Mouse (Mus musculus) midbrain, postnatal 0 days (tissue): ENCODE results near the gene Runx1. TPM values are rescaled to one million over a fixed set of nuclear protein-coding genes. Genes with fewer than 3 reads are reported as not detected.

Experiments
- ATAC-seq: fragments of 200-750 bp; cut with Nextera tagmentation; 2 replicates; pipeline ENCODE4 v1.8.0; 2017; ENCODE audit warnings: moderate number of reproducible peaks, mild to moderate bottlenecking, moderate TSS enrichment, moderate library complexity; ENCODE audit not compliant: low FRiP score
- DNase-seq: peaks from one replicate; pipeline ENCODE4 v3.0.0-alpha.2; 2015; ENCODE audit warnings: low spot score
- H3K27ac ChIP-seq: fragments of 300-500 bp; sonication (generic); 2 replicates; pipeline ENCODE4 v1.5.1; 2014; ENCODE audit warnings: low read depth, mild to moderate bottlenecking, low read length, mixed read lengths
- H3K27me3 ChIP-seq: fragments of 300-500 bp; sonication (generic); 2 replicates; pipeline ENCODE4 v1.6.1; 2014; ENCODE audit warnings: low read length, control low read depth, mixed read lengths; ENCODE audit not compliant: insufficient read depth
- H3K36me3 ChIP-seq: fragments of 300-500 bp; sonication (generic); 2 replicates; pipeline ENCODE4 v1.6.1; 2014; ENCODE audit warnings: low read length, control low read depth, mixed read lengths; ENCODE audit not compliant: insufficient read depth
- H3K4me1 ChIP-seq: fragments of 300-500 bp; sonication (generic); 2 replicates; pipeline ENCODE4 v1.6.1; 2014; ENCODE audit warnings: mild to moderate bottlenecking, control low read depth, antibody characterized with exemption, low read length, mixed read lengths; ENCODE audit not compliant: insufficient read depth
- H3K4me2 ChIP-seq: fragments of 300-500 bp; sonication (generic); 2 replicates; pipeline ENCODE4 v1.6.1; 2014; ENCODE audit warnings: low read depth, mild to moderate bottlenecking, low read length, mixed read lengths; ENCODE audit not compliant: poor library complexity, severe bottlenecking
- H3K4me3 ChIP-seq: fragments of 300-500 bp; sonication (generic); 2 replicates; pipeline ENCODE4 v1.5.1; 2014; ENCODE audit warnings: low read depth, mild to moderate bottlenecking, low read length, moderate library complexity
- H3K9ac ChIP-seq: fragments of 300-500 bp; sonication (generic); replicated peaks from 2 replicates; pipeline ENCODE4 v1.6.1; 2014; ENCODE audit warnings: mild to moderate bottlenecking, low read length, moderate library complexity, mixed read lengths; ENCODE audit not compliant: poor library complexity, severe bottlenecking
- H3K9me3 ChIP-seq: fragments of 300-500 bp; sonication (generic); 2 replicates; pipeline ENCODE4 v1.6.1; 2016; ENCODE audit warnings: low read length, control low read depth
- CTCF ChIP-seq: IDR thresholded peaks from 2 replicates; pipeline ENCODE4 v1.5.1; 2016; ENCODE audit warnings: antibody characterized with exemption, mild to moderate bottlenecking
- WGBS: fragments of 180-500 bp; shearing (Covaris S2); extraction: QIAGEN DNeasy Blood & Tissue Kit; methylation state at CpG from one replicate; pipeline ENCODE4 v1.1.7; 2014; 5-methylcytosine and 5-hydroxymethylcytosine counted together
- polyA plus RNA-seq: library from polyadenylated mRNA; unstranded; fragments of >200 nt; fragmentation: Nextera tagmentation; extraction: Ambion mirVana; gene quantifications from 2 replicates; pipeline ENCODE4 v1.2.1, GENCODE M21; 2015
- total RNA-seq: library from RNA; depleted of rRNA; stranded (reverse); fragments of >200 nt; gene quantifications from 2 replicates; pipeline ENCODE4 v1.2.3, GENCODE M21; 2014

Gene Runx1
- total and polyA plus RNA-seq, 2 experiments from 2014 or later: 0.64 to 2.0 TPM

GRCm38 (mm10) chr16:92573193-92573592, 252.8 kb downstream of the Runx1 start:
- H3K4me2 ChIP-seq: no peak overlapping the region
- H3K9me3 ChIP-seq: no peaks in the 10 kb centered on the region
- H3K4me1 ChIP-seq: no peaks in the 10 kb centered on the region
- 79% methylated on average over 4 of the region's 4 CpGs for WGBS
- H3K27ac ChIP-seq: no peak overlapping the region
- no peaks in the 10 kb centered on the region for H3K36me3 ChIP-seq
- ATAC-seq (no peak), DNase-seq (no peak)
- TF ChIP-seq CTCF: no peak
- no peak overlapping the region for H3K4me3 ChIP-seq
- no peak overlapping the region for H3K9ac ChIP-seq
- H3K27me3 ChIP-seq: no peaks in the 10 kb centered on the region

- no peak overlapping the region for H3K27ac ChIP-seq
- no peaks in the 10 kb centered on the region for H3K9me3 ChIP-seq
- TF ChIP-seq CTCF: no peak
- H3K36me3 ChIP-seq: no peaks in the 10 kb centered on the region
- WGBS: 94% methylated on average over 11 of the region's 11 CpGs
- no peaks in the 10 kb centered on the region for H3K4me1 ChIP-seq
- DNase-seq: no peak
- no peaks in the 10 kb centered on the region for H3K27me3 ChIP-seq
- no peak overlapping the region for H3K4me2 ChIP-seq
- H3K9ac ChIP-seq: no peak overlapping the region
- ATAC-seq: no peak
- H3K4me3 ChIP-seq: no peak overlapping the region
Measured at GRCm38 (mm10) chr16:92571246-92571645, 254.7 kb downstream of the Runx1 start.

DNA sequence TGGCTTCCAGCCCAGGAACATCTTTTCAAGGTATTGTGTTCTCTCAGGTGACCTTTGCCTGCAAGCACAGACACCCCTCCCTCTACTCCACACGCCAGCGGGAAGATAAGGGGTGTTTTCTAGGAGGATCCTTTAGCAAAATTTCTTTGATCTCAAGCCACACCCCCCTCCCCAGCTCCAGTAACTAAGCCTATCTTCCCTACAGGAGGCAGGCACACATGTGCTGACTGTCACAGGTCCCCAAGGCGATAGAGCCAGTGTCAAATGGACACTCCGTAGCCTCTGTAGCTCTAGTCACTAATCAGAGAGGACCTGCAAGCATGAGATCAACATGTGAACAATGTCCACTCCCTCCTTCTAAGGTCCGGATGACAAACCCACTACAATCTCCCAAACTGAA, 259.8 kb downstream of the Runx1 start:
- H3K27me3 ChIP-seq: no peaks in the 10 kb centered on the region
- TF ChIP-seq CTCF: no peak
- H3K4me3 ChIP-seq: no peak overlapping the region
- H3K36me3 ChIP-seq: no peaks in the 10 kb centered on the region
- no peak overlapping the region for H3K27ac ChIP-seq
- DNase-seq (no peak), ATAC-seq (no peak)
- H3K4me2 ChIP-seq: no peak overlapping the region
- H3K4me1 ChIP-seq: peaks cover 2% of the 10 kb centered on the region; the same call in 1 of the 2 replicates
- no peak overlapping the region for H3K9ac ChIP-seq
- 34% methylated on average over 5 of the region's 5 CpGs for WGBS
- no peaks in the 10 kb centered on the region for H3K9me3 ChIP-seq

- WGBS: 4% methylated on average over 6 of the region's 6 CpGs
- TF ChIP-seq CTCF: peak; percentile 98
- no peak overlapping the region for H3K9ac ChIP-seq
- ATAC-seq (peak; percentile 27; the same call in 1 of the 2 replicates), DNase-seq (peak; percentile 88)
- no peak overlapping the region for H3K27ac ChIP-seq
- no peaks in the 10 kb centered on the region for H3K27me3 ChIP-seq
- no peaks in the 10 kb centered on the region for H3K36me3 ChIP-seq
- H3K4me3 ChIP-seq: no peak overlapping the region
- peak overlapping the region; percentile 30 for H3K4me2 ChIP-seq
- peaks cover 2% of the 10 kb centered on the region; the same call in 1 of the 2 replicates for H3K4me1 ChIP-seq
- no peaks in the 10 kb centered on the region for H3K9me3 ChIP-seq
Measured at GRCm38 (mm10) chr16:92565708-92566107, 260.2 kb downstream of the Runx1 start.

DNA sequence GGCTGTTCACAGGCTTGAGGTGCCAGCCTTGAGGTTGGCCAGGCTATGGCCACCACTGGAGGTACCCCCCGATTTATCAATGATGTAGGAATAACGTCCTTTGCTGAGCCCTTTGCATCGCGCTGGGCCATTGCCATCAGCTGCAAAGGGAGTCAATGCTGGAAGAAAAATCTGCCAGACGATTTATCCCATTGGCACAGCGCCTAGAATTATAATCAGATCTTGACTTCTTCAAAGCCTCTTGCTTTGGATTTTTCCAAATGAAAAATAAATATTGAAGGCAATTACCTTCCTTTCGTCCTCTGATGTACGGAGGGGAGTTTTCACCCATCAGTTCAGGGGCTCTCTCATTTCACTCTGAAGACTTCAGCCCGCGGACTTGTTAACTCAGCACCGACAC, 260.7 kb downstream of the Runx1 start:
- Histone ChIP-seq H3K4me2 (peak overlapping the region; percentile 30), H3K4me1 (peaks cover 2% of the 10 kb centered on the region; the same call in 1 of the 2 replicates), H3K4me3 (no peak overlapping the region), H3K27ac (no peak overlapping the region), H3K27me3 (no peaks in the 10 kb centered on the region), H3K9me3 (no peaks in the 10 kb centered on the region), H3K36me3 (no peaks in the 10 kb centered on the region), H3K9ac (no peak overlapping the region)
- DNase-seq (peak; percentile 20), ATAC-seq (no peak)
- 59% methylated on average over 11 of the region's 11 CpGs for WGBS
- no peak for TF ChIP-seq CTCF

DNA sequence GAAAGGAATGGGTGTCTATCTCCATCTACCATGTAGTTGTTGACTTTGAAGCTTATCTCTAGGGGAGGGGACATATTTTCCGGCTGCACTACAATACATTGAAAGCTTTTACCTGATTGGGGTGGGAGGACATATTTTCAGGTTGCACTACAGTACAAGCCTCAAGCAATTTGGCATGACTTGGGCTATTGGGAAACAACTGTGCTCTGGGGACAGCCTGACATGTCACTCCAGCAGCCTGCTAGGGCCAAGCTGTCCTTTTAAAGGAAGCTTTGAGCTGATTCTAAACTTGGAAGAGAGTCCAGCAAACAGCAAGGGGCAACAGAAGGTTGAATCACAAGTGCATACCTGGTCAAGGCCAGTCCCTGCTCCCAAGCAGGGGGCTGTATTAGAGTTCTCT, 270.9 kb downstream of the Runx1 start:
- ATAC-seq (no peak), DNase-seq (no peak)
- Histone ChIP-seq H3K36me3 (no peaks in the 10 kb centered on the region), H3K27ac (no peak overlapping the region), H3K4me2 (no peak overlapping the region), H3K9me3 (no peaks in the 10 kb centered on the region), H3K4me1 (no peaks in the 10 kb centered on the region), H3K27me3 (no peaks in the 10 kb centered on the region; the same call in 1 of the 2 replicates), H3K4me3 (no peak overlapping the region), H3K9ac (no peak overlapping the region)
- TF ChIP-seq CTCF: no peak
- 100% methylated on average over 1 of the region's 1 CpGs for WGBS
